ENCODE assay signal across 10 mouse cellular contexts in the genomic region with DNA sequence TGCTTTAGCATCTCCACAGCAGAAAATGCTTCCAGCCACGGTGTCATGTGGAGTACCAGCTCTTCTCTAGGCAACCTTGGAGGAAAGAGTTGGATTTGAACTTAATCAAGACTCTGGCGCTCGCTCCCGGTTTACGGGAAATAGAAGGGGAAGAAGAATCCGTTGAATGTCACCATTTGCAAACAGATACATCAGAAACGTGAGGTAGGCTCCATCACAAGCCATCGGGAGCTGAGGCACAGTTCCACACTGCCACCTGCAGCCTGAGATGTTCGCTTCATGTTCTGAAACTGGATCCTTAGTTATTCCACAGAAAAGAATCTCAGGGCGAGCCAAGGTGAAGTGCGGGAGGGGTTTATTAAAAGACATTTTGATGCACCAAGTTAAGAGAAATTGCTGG.
DNase-seq lines count a peak whose midpoint lies in the region; ATAC-seq lines count a peak whose summit lies in the region.
"Had no signal": no experiment of that assay in that cellular context is flagged by ENCODE, and none has a peak within 500 bp of the region (broad histone marks: within the 10 kb centered on the region; RNA-seq: fewer than 3 reads in every experiment).

No protein-coding gene starts in this region.

- H3K4me3 ChIP-seq in neural tube, embryonic 11.5 days (ENCODE audit: low read depth, low read length), result no peak overlapping the region
- H3K4me3 ChIP-seq: limb, embryonic 10.5 days; neural tube, embryonic 13.5 days had no signal

- intact Hi-C loops in heart, postnatal 14 days (cut with DNase I), result no loop called here

- no peak overlapping the region for H3K9ac ChIP-seq in neural tube, embryonic 11.5 days (ENCODE audit: low read length)
- H3K9ac ChIP-seq: neural tube, embryonic 13.5 days had no signal

- no peak overlapping the region for H3K4me2 ChIP-seq in neural tube, embryonic 11.5 days (ENCODE audit: low read depth)
- H3K4me2 ChIP-seq: neural tube, embryonic 13.5 days had no signal

- no peaks in the 10 kb centered on the region for H3K9me3 ChIP-seq in neural tube, embryonic 11.5 days (ENCODE audit: control insufficient read depth, low read length)
- H3K9me3 ChIP-seq: limb, embryonic 10.5 days; neural tube, embryonic 13.5 days had no signal

- 67% methylated on average over 11 of the region's 11 CpGs for WGBS in neural tube, embryonic 11.5 days

- no peaks in the 10 kb centered on the region for H3K36me3 ChIP-seq in neural tube, embryonic 11.5 days (ENCODE audit: control insufficient read depth, insufficient read depth, low read length)
- H3K36me3 ChIP-seq: limb, embryonic 10.5 days; neural tube, embryonic 13.5 days had no signal

- no peak overlapping the region for H3K27ac ChIP-seq in neural tube, embryonic 11.5 days (ENCODE audit: low read depth, low read length)
- H3K27ac ChIP-seq: limb, embryonic 10.5 days; neural tube, embryonic 13.5 days had no signal

- H3K4me1 ChIP-seq in neural tube, embryonic 11.5 days (ENCODE audit: control insufficient read depth, insufficient read depth, low read length), result peaks cover 9% of the 10 kb centered on the region

- DNase-seq in cerebellum, postnatal 10 days, result peak; percentile 34 to 45
- no peak for DNase-seq in cerebellum, adult 9-10 months
- peak; percentile 16 for DNase-seq in neural tube, embryonic 11.5 days (ENCODE audit: low spot score)
- no peak for DNase-seq in neural tube, embryonic 10.5 days (ENCODE audit: extremely low spot score, low spot score)
- peak; percentile 12 to 34 for DNase-seq in left cerebral cortex, adult 8-10 months (ENCODE audit: low spot score in 2 of 2)
- peak; percentile 42 for DNase-seq in yolk sac, embryonic 10.5 days (ENCODE audit: low spot score)
- no peak for DNase-seq in thymus, postnatal 36 days
- no peak for DNase-seq in heart, postnatal 14 days

- ATAC-seq in neural tube, embryonic 11.5 days (ENCODE audit: insufficient read depth, low FRiP score, low TSS enrichment), result no peak

- no peaks in the 10 kb centered on the region for H3K27me3 ChIP-seq in neural tube, embryonic 11.5 days (ENCODE audit: control insufficient read depth, insufficient read depth, low read length)

Comparison
In these comparisons a context has a peak if more than half of its experiments do, and no peak if none do; other contexts are left out.
1. DNase-seq: peak in cerebellum, postnatal 10 days (2 of 2), neural tube, embryonic 11.5 days (single experiment), left cerebral cortex, adult 8-10 months (2 of 2) and yolk sac, embryonic 10.5 days (single experiment); none in cerebellum, adult 9-10 months (single experiment), neural tube, embryonic 10.5 days (single experiment), thymus, postnatal 36 days (0 of 2) and heart, postnatal 14 days (0 of 2).